Mouse (Mus musculus): Measurements from ENCODE around the gene Nelfb.

Nelfb gene

DNA sequence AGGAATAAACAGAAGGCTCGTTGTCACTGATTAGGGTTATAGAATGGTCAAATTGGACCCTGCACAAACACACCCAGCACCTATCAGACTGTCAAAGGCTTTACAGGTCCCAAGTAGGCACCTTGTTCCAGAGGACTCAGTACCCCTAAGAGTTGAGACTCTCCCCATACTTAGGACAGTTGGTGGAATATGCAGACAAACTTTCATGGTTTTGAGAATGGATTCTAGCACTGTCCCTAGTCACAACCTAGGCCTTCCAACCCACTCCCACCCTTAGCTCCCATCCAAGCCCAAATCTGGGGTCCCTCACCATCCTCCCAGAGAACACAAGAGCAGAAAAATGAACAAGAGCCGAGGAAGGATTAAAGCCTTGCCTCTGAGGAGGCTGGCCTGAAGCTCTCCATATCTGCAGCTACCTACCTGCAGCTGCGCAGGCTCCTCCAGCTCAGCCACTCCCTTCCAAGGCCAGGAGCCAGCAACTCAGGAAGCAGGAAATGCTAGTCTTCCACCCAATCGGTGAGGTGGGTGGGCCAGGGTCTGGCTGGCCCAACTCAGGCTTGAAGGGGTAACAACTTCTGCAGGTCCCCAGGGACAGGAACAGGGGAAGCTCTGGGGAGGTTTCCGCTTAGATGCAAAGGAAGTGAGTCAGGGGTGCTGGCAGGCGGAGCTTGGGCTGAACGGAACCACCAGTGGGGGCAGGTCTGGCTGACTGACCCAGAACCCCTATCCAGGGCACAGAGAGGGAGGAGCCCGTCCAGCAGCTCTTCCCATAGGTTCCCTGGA is 14.9 kb downstream of the Nelfb start, which contains the start of gene Tor4a:
Tor4a (minus strand) TSS at position 715 of the 783 bp plus-strand sequence.
- DNase-seq (ENCODE audit: low spot score) = peak; percentile 92

DNA sequence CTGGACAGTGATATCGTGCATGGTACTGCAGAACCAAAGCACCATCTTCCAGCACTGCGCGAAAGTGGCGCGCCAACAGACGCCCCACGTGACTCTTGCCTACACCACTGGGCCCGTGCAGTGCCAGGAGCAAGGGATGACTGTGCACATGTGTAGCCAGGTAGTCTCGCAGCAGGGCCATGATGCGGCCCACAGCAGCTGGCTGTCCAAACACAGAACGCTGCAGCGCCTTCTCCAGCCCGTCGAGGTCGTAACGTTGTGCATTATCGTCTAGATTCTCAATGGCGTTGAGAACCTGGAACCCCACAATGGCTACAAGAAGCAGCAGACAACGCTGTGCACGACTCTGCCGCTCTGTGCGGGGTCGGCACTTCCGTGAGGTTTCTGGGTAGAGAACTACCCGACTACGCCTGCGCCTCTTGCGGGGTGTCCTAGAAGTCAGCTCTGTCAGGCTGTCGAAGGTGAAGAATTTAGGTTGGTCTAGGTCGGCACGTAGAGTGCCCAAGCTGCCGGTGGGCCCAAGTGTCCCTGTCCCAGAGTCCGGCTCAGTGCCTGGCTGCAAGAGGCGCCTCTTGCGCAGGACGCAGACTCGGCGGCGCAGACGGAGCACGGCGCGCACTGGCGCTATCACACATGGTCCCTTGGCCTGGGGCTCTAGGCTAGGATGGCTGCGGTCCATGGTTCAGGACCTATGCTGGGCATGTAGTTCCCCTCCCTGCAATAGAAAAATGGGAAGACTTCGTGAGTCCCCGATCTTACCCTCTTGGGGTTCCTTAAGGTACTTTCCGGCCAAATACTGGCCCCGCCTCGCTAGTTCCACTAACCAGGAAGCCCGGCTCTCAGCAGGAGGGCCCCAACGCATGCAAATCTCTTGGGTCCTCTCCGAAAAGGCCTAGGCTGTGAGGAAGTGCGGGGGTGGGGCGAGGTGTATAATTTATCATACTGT is 15.8 kb downstream of the Nelfb start:
- peak; percentile 88 for DNase-seq (ENCODE audit: low spot score)

DNA sequence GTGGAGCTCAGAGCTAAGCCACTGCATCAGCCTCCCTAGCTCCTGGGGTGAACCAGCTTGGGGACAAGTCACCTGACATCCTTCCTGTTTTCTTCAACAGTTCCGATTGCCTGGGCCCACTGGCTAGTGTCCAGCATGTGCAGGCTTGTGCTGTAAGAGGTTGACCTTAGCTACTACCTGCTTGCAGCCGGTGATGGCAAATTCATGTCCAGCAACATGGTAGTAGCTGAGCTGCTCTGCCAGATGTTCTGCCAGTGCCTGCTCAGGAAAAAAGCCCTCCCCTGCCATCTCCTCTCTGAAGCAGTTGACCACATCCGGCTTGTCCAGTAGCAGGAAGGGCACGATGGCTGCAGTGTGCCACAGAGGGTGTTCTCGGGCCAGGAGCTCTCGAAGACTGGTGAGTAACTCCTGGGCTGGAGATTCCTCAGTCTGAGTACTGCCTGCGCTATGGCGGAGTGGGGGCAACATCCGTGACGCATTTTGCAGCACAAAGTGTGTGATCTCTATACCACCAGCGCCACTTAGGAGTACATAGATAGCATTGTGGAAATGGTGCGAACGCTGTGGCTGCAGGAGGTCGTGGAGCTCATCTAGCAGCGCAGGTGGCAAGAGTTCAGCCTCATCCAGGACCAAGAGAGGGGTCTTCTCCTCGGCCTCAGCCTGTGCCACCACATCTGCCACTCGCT is 16.7 kb downstream of the Nelfb start:
- DNase-seq (ENCODE audit: low spot score) = no peak

- no peak for DNase-seq (ENCODE audit: low spot score)
Measured at GRCm38 (mm10) chr2:25194006-25194405, 17.3 kb downstream of the Nelfb start.

DNA sequence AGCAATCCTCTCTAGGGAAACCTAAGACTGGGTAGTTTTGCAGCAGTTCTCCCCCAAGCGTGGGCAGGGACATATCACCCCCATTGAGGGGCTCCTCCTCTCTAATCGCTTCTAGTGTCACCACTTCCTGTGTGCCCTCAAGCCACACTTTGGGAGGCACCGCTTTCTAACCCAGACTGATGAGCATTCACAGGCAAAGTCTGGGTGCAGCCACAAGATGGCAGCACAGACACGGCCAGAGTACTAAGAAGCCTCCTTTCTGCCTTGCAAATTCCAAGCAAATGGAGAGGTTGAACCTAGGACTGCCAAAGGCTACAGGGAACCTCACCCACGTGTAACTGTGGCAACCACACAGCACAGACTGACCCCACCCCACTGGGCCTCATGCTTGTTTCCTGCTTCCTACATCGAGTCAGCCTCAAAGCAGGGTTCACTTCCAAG is 17.9 kb downstream of the Nelfb start:
- peak; percentile 92 for DNase-seq (ENCODE audit: low spot score)

GRCm38 (mm10) chr2:25187841-25188240 is 23.4 kb downstream of the Nelfb start:
- DNase-seq (ENCODE audit: low spot score) = no peak

DNA sequence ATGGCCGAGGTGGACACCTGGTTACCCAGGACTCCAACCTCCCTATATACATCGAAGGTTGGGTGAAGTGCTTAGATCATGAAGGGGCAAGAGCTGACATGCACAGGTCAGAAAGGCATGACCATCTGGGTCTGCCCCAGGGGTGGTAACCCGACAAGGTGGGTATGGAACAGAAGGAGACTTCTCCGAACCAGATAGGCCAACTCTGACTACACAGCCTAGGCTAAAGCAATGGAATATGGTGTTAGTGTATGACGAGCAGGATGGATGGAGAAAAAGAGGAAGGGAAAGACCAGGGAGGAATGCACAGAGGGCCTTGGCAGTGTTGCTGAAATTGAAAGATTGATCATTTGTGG is 24.7 kb downstream of the Nelfb start:
- DNase-seq (ENCODE audit: low spot score) = no peak

- DNase-seq (ENCODE audit: low spot score) = no peak
Measured at GRCm38 (mm10) chr2:25185625-25186574, 25.4 kb downstream of the Nelfb start.

DNA sequence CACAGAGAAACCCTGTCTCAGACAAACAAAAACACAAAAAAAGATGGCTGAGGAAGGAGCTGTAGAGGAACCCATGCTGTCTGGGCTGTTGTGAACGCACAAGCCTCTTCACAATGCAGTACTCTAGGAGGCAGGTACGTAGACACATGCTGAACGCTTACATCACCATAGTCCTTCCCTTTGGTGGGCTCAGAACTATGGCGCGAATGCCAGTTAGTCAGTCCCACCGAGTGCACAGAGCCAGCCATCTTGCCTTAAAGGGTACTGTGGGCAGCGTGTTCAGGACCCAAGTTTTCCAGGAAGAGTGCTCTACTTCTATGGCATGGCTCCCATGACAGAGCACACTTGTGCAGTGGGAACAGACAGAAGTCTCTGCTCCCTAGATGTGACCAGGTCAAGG is 26.8 kb downstream of the Nelfb start:
- DNase-seq (ENCODE audit: low spot score) = no peak

DNA sequence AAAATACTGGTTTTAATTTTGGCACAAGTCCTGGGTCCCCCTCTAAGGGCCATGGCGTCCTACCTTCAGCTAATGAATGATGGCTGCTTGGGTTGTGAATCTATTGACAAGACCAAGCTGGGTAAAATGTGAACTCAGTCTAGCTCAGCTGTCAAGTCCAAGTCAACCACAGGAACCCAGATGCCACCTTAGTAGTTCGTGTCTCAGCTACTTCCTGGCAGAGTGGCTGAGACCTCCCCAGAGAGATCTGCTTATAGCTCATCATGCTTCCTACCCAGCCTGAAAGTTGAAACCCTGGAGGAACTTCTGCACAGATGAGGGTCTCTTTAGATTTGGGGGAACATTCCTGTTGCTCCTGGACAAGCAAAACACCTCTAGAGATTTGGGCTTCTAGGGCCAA is 28.0 kb downstream of the Nelfb start:
- DNase-seq (ENCODE audit: low spot score) = no peak

DNA sequence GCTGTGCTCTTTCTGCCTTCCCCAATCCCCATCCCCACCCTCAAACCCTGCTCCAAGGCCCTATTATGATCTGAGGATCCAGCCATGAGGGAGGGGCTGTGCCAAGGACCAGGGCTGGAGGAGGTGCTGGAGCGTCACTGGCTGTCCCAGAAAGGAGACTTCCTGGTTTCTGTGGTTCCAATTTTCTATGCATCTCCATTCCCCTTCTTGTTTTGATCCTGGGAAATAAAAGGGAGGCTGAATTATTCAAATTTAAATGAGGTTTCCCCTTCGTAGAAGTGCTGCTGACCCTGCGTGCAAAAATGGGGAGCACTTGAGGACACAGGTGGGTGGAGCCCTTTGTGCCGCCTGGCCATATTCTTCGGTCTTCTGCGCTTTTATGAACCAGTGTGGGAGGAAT is 28.6 kb downstream of the Nelfb start:
- DNase-seq (ENCODE audit: low spot score) = no peak

GRCm38 (mm10) chr2:25181891-25182397 is 29.3 kb downstream of the Nelfb start:
- no peak for DNase-seq (ENCODE audit: low spot score)

- DNase-seq (ENCODE audit: low spot score) = no peak
Measured at GRCm38 (mm10) chr2:25180973-25181890, 30.1 kb downstream of the Nelfb start.

DNA sequence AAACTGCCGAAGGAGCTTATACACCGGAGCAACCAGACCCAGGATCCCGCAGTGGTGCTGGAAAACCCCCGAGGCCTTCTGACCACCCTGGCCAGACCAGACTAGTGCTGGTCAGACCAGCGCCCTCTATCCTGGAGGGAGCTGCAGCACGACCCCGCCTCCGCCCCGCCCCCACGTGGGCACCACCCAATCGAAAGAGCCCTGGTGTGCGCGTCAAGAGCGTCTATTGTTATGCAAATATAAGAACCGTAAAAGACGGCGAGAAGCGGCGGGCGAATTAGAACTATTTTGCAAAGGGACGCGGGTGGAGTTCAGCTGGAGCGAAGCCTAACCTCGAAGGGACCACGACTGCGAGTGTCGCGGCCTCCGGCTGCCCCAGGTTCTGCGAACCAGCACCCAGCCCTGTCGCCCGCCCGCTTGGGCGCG is 30.8 kb downstream of the Nelfb start, which contains the start of gene Nrarp:
Nrarp (plus strand) TSS at position 281 of the 426 bp plus-strand sequence.
- DNase-seq (ENCODE audit: low spot score) = peak; percentile 96

- DNase-seq (ENCODE audit: low spot score) = no peak
Measured at GRCm38 (mm10) chr2:25179566-25180217, 31.6 kb downstream of the Nelfb start.

DNA sequence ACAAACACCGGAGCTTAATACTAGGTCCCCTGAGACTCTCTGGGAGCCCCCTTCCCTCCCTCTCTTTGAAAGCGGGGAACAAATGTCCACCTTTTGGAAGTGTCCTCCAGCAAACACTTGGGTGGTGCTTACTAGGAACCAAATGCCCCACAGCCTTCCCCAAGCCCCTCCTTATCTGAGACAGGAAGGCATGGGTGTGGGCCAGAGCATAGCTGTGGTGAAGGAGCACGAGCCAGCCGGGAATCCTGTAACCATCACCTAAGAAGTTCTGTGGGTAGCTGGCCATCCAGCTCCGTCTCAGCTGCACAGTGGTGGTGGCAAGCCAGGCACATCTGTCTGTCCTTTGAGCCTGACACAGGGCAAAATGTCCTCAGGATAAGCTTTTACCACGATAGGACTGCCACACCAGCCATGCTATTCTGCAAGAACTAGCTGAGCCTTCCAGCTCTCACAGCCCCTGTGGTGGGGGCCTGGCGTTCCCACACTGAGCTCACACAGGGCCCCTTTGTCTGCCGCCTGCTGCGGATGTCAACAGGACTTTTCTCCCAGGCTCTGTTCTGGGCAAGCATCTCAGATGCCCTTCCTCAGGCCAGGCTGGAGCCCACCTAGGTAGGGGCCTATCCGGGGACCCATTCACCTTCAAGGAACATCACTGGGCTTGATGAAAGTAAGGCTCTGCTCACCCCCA is 32.9 kb downstream of the Nelfb start:
- no peak for DNase-seq (ENCODE audit: low spot score)

GRCm38 (mm10) chr2:25177685-25178084 is 33.6 kb downstream of the Nelfb start:
- DNase-seq (ENCODE audit: low spot score) = no peak

- DNase-seq (ENCODE audit: low spot score) = no peak
Measured at GRCm38 (mm10) chr2:25177076-25177475, 34.2 kb downstream of the Nelfb start.

GRCm38 (mm10) chr2:25176573-25176972 is 34.7 kb downstream of the Nelfb start:
- DNase-seq (ENCODE audit: low spot score) = no peak
